Mouse (Mus musculus) cerebellum, adult 11 months (tissue): ENCODE measurements around the gene Ing2.

Experiments
- DNase-seq: peaks from one replicate; pipeline ENCODE4 v3.0.0; 2022

Gene Ing2

DNA sequence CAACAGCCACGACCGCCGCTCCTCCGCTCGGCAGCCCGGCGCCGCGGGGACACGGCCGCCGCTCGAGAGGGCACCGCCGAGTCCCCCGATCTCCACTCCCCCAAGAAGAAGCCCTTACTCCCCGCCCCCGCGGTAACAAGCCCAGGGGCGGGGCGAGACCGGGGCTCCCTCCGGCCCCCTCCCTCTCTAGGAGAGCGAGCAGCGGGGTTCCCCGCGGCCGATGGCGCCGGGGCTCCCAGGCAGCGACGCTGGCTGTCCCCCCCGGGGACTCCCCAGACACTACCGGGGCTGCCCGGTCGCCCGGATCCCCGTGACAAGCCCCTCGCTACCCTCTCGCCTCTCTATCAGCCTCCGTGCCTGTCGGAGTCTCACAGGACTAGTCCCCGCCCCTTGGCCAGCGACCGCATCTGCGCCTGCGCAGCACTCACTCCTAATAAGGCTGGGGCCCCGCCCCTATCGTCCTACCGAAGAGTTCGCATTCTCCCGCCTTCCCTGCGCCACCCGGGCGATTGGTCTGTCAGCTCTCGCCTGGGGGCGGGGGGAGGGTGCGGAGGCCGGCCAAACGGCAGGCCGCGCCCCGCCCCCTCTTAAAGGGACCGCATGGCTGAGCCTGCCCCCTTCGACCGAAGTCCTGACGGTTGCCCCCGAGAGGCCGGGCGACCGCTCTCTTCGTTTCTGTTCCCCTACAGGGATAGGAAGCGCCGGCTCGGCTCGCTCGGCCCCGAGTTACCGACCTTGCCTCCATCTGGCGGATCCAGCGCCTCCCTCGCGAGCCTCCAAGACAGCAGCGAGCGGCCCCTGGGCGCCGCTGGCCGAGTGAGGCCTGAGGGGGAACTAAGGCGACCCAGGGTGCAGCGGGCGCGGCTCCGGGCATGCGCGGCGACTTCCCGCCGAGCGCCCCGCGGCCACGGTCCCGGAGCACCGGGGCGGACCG lies at the start of gene Ing2:
Gene Ing2 (minus strand): TSS at position 780 of the 934 bp plus-strand sequence.
- DNase-seq = peak; percentile 100

DNA sequence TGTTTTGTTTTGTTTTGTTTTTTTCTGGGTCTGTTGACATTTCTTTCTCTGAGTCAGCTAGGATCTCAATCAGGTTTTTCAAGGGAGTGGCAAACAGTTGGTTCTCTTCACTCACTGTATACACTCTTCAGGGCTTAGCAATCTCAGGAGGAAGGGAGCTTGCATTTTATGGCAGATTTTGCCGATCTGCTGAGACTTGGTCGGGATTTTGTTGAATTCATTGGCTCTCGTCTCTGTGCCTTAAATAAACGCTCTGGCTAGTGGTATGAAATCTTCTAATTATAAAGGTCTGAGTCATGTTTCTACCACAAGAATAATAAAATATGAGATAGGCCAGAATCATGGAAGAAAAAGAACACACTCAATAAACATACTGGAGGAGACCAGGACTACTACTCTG lies 46.3 kb upstream of the Ing2 start:
- no peak for DNase-seq

DNA sequence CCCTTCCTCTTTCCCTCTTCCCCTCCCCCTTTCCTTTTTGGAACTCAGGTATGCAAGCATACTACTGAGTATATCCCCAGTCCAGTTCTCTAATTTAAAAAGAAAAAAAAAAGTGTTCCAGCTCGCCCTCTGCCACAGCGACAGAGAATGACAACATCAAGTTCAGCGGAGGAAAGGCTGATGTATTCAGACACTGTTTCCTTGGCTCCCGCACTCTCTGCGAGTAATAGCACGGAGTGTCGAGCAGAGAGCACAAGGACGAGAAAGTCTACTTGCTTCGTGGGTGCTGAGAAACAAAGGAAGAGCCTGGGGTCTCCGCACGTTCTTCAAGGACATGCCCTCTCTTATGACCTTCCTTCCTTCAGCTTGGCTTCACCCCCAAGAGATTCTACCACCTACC lies 43.3 kb upstream of the Ing2 start:
- DNase-seq = no peak

DNA sequence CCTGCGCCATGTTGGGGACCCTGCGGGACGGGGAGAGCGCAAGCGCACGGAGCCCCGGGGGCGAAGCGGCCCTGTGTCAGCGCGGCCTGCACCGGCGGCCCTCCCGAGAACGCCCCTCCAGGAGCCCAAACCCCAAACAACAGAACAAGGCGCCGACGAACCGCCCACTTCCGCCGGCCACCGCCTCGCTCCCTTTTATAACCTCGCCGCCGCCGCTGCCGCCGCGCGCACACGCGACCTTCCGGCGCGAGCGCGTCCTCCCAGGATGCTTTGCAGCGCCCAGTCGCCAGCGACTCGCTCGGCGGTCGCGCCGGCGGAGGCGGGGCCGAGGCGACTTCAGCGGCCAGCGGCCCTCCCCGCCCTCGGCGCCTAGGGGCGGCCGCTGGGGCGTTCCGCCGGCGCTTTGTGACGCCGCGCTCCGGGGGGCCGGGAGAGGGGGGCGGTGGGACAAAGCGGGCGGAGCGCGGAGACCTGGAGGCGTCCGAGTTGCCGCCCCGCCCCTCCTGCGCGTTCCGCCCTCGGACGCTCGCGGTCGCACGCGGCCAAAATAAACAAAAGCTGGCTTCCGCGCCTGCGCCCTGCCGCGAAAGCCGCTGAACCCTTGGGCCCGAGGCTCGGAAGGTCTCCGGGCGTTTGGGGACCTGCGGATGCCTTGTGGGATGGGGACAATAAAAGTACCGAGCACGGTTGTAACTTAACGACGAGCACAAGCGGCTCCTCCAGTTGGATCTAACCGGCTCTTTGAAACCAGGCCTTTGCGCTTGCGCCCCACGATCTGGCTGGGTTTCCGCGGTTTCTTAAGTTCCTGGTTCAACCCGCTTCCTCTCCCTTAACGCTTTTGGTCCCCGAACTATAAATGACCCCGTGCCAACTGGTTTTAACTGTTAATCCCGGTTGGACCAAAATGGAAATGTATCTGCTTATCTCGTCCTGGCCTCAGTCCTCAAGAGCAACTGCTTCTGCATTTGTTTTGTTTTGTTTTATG lies 38.7 kb upstream of the Ing2 start, which contains the start of gene Cdkn2aip:
Gene Cdkn2aip (minus strand): TSS at position 172 of the 985 bp plus-strand sequence.
- peak; percentile 93 for DNase-seq

DNA sequence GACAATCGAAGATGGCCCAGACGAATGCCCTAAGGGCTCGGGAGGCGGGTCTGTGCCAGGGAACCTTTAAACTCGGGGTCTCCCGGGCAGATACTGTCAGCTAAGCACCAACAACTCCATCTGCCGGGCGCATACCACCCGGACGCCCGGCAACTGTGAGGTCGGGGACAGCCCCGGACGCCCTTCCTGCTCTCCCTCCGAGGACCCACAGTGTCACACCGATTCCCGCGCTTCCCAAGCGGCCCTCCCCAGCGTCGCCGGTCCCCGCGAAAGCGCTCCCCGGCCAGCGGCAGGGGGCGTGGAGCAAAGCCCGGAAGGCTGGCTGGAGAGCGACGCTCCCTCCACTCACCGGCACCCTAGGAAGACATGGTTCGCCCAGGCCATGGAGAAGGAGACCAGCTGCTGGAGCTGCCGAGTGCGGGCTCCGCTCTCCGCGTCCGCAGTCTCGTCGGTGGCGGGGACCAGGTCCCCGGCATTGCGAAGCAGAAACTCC lies 37.9 kb upstream of the Ing2 start:
- no peak for DNase-seq

DNA sequence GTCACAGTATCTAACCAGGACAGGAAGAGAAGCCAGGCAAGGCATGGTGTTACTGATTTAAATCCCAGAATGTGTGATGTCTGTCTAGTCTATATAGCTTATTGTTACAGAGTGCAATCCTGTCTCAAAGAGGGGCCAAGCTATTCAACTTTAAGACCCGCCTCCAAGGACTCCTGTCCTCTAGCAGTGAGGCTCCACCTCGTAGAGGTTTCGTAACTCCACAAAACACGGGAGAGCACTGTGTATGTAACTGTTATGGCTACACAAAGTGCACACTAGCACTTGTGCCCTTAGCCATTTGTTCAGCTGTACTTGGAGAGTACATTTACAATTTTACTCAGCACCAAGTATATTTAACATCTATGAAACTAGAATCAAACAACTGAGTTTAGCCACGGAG lies 32.8 kb upstream of the Ing2 start:
- DNase-seq = no peak

DNA sequence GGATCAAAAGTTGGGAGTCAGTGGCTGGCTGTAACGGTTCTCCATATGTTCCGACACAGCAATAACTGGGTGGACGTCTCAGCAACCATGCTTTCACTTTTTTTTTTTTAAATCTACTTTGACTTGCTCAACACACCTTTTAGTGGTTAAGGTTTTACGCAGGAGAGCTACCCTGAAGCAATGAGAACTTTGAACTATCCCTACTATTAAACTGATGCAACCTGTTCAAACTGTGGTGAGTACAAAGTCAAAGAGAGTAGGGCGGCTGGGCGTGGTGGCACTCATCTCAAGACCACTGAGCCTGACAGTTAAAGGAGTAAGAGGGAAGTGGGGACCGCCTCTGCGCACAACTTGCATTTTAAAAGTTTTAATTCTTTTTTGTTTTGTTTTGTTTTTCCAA lies 31.4 kb upstream of the Ing2 start:
- no peak for DNase-seq

DNA sequence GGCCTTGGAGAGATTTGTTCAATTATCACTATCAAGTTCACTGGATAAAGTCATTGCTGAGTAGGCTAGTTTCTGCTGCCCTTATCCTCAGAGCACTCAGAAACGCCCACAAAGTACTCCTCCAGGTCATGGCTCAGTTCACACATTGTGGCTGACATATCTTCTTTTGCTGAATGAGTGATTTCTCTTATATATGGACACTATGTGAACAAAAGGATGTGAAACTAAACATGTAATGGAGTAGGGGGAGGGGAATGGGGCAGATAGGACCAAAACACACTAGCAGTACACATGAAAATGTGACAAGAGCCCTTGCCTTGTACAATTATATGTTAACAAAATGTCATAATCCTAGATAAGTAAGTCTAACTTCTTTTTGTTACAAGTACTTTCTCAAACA lies 27.0 kb upstream of the Ing2 start:
- no peak for DNase-seq

DNA sequence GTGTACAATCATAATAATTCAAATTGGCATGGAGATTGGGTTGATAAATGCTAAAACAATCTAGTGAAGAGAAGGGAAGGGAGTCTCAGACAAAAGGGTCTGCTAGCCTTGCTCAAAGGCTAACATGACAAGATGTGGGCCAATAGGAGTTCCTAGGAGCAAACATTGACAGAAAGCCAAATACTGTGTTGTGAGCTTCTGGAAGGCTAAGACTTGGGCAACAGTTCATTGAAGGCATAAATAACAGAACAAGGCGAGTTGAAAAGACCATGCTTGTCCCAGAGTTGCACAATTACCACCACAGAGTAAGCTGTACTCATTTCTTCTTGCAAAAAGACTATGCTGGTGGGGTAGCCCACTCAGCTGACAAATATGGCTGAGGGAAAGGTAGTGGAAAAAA lies 22.3 kb upstream of the Ing2 start:
- DNase-seq = no peak

DNA sequence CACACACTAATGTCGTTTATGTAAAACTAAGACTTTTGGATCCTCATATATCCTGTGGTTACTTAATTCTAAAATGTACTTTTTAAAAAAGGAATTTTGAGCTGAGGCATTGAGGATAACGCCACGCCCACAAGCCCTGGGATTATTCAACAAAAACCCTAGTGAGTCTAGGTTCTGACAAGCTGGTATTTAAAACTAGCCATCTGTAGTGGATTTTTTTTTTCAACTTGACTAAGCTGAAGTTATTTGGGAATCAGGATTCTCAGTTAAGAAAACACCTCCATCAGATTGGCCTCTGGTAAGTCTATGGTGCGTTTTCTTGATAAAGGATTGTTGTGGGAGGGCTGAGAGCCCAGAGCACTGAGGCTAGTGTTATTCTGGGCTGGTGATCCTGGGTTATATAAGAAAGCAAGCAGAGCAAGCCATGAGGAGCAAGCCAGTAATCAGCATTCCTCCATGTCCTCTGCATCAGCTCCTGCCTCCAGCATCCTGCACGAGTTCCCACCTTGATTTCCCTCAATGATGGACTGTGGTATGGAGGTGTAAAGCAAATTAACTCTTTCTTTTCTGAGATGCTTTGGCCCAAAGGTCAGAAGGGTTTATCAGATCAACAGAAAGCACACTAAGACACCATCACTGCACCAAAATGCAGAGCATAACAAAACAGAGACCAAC lies 20.2 kb upstream of the Ing2 start:
- DNase-seq = no peak

DNA sequence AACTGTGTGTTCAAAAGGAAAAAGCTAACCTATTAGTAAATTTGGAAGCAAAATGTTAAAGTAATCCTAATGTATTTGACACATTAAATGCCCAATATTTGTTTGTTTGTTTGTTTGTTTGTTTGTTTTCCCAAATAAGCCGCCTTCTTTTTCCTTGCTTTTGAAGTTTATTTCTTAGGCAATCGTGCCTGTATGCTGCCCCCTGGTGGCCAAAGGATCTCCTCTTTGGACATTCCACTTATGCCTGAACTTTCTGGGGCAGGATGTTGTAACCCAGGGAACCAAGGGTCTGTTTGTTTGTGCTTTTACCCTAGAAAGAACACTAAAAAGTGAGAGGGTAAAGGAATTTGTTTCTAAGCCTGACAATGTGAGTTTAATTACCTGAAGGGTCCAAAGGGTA lies 17.8 kb upstream of the Ing2 start:
- peak; percentile 57 for DNase-seq

DNA sequence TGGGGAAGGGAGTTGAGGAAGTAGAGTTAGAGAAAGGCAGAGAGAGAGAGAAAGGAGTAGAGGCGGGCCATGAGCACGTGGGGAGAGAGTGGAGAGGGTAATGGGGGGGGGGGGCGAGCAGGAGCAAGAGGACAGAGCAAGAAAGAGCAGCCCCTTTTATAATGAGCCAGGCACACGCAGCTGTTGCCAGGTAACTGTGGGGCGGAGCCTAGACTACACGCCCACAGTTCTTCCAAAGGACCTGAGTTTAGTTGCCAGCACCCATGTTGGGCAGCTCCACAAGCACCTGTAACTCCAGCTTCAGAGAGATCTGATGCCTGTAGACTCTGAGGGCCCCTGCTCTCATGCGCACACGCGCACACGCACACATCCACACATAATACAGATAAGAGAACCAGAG lies 16.5 kb upstream of the Ing2 start:
- no peak for DNase-seq

DNA sequence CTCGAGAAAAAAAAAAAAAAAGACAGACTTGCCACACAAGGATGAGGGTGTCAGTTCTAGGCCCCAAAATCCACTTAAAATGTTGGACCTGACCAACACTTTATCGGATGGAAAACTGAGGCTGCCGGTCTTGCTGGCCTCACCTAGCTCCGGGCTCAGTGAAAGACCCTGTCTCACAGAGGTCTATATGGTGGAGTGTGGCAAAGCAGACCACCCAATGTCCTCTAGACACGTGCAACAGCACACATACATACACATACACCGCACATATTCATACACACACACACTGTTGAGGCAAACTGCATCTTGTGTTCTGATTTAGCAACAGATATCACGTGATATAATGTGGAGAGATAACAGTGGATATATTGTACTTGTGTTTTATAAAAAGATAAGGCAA lies 15.9 kb upstream of the Ing2 start:
- no peak for DNase-seq

DNA sequence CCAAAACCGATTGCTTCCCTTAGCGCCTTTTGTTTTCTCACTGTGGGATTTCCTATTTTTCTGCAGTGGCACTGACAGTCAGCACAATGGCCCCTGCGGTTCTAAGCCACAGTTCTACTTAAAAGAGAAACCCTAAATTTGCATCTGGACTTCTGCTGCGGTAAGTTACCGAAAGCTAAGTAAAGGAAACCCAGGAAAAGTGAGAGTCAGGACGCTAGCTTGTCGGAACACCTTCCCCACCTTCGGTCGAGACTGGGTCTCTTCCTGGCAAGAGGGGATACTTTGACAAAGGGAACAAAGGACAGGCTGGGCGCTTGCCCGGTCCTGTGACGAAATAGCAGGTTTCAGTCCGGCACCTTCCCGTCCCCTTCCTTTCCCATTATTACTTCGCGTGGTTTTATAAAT lies 15.3 kb upstream of the Ing2 start:
- DNase-seq = no peak

DNA sequence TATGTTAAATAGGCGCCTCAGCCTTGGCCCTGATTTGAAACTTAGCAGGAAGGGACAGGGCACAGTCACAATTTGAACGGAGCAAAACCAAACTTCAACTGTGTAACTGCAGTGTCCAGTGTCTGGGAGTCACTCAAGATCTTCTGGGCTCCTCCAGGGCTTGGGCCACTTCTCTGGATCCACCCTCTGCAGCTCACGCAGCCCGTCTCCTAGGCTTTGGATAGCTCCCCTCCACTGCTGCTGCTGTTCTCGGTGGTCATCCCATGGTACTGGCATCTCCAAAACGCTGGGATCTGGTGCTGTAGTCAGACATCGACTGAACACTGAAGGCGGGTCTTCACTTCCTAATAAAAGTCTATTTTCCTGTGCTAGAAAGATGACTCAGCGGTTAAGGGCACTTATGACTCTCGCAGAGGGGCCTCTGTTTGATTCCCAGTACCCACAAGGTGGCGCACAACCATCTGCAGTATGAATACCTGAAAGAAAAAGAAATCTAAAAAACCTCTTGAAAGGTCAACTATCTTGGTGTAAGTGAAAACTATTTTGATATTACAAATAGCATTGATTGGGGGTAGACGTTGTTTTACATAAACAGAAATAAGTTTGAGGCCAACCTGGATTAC lies 14.5 kb upstream of the Ing2 start:
- DNase-seq = no peak

DNA sequence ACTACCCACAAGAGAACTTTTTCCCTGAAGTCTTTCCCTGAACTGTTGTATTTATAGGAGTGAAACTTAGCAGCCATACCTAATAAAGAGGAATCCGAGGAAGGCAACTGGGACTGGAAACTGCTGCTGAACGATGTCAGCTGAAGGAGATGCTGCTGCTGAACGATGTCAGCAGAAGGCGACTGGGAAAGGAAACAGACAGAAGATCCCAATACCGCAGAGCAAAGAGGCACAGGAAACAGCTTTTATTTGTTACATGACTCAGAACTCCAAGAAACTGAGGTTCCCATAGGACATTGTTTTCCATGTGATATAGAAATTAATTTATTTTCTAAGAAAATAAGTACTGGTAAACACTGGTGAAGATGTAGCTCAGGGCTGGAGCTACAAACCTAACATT lies 9.1 kb upstream of the Ing2 start:
- no peak for DNase-seq

DNA sequence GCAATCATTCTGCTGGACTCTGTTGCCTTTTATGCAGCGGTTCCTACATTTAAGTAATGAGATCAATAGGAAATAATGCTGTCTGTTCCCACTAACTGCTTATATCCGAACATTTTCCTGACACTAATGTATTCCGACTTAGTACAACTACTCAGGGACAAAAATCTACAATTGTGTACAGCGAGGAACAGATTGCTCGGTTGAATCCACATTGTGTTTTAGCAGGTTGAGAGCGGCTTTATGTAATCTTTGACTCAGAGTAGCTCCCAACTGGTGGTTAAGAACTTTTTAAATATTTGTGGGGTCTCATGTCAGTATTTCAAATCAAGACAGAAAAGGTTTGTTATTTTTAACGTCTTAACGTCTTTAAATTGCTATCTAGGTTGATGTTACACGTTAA lies 8.6 kb upstream of the Ing2 start:
- DNase-seq = no peak

DNA sequence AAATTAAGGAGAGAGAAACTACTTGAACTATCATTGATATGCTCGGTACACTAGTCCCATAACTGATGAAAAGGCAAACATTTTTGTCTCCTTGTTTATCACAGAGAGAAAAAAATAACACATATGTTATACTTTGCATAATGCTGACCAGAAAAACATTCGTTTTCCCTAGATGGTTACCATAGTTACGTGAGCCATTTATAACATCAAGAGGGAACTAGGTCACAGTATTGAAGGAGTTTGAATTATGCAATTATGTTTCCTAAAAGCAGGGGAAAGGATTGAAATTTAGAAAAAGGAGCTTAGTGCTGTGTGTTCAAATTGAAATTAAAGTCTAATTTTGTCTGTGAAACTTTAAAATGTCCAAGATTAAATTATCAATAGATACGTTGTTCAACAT lies 5.0 kb upstream of the Ing2 start:
- DNase-seq = no peak

DNA sequence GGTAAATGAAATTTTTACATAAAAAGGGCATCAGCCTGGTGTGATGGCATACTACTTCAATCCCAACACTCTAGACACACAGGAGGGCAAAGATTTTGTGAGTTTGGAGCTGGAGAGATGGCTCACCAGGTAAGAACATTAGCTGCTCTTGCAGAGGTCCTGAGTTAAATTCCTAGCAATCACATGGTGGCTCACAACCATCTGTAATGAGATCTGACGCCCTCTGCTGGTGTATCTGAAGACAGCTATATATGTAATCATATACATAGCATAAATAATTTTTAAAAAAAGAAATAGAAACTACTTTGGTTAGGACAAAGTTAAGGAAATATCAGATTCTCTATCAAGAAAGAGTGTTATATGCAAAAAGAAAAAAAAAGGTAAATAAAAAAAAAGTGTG lies 4.2 kb upstream of the Ing2 start:
- no peak for DNase-seq

DNA sequence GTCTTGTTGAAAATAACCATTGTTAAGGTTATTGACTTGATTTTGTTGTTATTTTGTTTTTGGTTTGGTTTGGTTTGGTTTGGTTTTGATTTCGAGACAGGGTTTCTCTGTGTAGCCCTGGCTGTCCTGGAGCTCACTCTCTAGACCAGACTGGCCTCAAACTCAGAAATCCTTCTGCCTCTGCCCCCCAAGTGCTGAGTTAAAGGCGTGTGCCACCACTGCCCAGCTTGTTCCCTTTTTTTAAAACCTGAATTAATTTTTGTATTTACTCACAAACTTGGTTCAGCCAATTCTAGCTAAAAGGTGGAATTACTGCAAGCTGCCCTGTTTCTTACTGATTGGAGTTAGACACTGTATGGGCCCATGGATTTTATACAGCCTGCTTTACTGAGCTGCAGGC lies 1.3 kb upstream of the Ing2 start:
- no peak for DNase-seq

DNA sequence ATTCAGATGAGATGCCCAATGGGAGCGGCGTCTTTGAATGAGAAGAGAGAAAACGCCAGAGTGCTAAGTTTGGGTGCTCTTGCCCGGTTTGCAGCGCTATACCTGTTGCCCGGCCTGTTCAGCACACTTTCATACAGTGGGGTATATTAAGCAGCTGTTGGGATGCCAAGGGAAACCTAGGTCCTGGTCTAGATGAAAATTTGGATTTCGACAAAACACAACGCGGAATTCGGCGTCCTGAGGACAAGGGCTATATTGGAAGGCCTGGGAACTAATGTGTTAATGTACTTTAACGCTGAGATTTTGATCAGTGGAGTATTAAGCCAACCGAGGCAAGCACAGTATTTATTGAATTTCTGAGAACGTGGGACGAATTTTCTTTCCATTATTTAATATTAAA lies 868 bp upstream of the Ing2 start:
- DNase-seq = no peak

DNA sequence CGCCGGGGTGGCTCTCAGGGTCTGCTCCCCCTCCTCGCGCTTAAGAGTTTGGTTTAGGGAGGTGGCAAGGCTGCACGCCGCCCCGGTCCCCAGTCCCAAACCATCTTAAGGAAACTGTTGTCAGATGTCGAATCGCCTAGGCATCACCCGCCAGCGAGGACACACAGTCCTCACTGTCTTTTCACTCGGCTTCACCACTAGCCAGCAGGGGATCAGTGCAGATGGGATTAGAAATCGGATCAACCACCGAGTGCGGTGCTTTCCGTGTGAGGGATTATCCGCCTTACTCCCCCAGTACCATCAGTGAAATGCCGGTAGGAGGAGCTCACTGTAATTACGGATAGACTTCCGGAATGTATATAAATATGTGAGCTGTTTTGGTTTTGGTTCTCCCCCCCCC lies 430 bp upstream of the Ing2 start:
- no peak for DNase-seq
